Mouse (Mus musculus) R1 (cell line): ENCODE measurements around the gene Tex29.

Source experiments
- DNase-seq: peaks from one replicate; pipeline ENCODE4 v3.0.0-alpha.2; 2018; ENCODE audit warnings: low read depth, low spot score

Tex29 gene

DNA sequence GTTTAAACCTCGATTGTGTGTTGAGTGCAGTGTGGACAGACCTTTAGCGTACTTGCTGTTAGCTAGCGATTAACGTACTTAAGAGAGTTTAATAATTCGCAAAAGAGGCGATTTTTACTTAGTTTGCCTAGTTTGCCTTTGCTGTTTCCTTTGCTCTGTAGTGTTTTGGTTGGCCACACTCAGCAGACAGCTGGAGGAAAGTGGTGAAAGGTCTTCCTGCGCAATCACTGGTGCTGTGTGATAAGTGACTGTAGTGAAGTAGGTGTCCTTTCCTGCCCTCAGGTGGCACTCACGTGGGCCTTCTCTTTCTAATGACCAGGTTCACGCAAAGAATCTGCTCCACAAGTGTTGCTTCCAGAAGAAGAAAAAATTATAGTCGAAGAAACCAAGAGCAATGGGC lies 9.1 kb upstream of the Tex29 start:
- DNase-seq, result no peak

DNA sequence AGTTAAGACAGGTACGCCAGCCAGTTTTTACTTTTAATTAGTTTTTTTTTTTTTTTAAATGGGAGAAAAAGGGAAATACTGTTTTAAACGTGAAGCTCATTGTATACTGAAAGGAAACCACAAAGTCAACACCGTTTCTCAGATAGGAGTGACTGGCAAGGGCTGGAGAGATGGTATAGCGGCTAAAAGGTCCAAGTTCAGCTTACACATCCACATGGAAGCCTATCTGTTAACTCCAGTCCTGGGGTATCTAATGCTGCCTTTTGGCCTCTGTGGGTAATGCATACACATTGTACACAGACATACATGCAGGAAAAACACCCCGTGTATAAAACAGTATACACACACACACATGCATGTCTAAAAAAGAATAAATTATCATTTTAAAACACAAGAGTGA lies 8.3 kb upstream of the Tex29 start:
- no peak for DNase-seq

DNA sequence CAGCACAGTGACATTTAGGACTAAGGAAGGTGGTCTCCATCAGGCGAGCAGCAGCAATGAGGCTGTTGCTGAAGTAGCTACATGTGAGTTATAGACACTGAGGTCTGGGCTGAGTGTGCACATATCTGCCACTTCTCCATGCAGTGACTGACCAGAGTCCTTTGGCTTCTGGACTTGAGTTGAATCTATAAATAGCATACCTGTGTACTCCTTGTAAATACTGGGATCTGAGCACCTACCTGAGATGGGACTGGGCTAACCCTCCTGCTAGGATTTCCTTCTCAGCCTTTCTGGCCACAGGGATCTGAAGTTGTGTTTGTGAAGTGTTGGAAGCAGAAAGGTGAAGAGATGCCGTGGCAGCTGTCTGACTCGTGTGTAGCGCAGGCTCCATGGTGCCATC lies 7.1 kb upstream of the Tex29 start:
- no peak for DNase-seq

- DNase-seq, result no peak
Observed at GRCm38 (mm10) chr8:11834200-11834599, 6.1 kb upstream of the Tex29 start.

GRCm38 (mm10) chr8:11834691-11835090 lies 5.6 kb upstream of the Tex29 start:
- no peak for DNase-seq

DNA sequence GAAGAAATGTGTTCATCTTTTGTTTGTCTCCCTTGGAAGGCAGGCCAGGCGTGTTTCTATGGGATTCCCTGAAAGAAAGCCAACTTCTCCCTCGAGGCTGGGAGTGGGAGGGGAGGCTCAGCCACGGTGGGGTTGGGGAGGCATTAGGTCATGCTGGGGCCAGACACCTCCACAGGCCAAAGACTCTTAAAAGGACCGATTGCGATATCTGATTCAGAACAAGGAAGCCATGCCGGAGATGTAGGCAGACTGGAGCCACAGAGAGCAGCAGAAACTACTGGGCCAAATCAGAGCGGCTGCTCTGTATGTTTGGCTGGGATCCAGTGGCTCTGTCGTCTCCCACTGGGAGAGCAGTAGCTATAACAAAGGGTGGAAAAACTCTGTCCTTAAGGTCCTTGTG lies 1.3 kb downstream of the Tex29 start:
- DNase-seq, result no peak

GRCm38 (mm10) chr8:11842757-11843156 lies 2.5 kb downstream of the Tex29 start:
- no peak for DNase-seq

GRCm38 (mm10) chr8:11843677-11844315 lies 3.5 kb downstream of the Tex29 start:
- no peak for DNase-seq

GRCm38 (mm10) chr8:11844316-11844685 lies 4.0 kb downstream of the Tex29 start:
- no peak for DNase-seq

DNA sequence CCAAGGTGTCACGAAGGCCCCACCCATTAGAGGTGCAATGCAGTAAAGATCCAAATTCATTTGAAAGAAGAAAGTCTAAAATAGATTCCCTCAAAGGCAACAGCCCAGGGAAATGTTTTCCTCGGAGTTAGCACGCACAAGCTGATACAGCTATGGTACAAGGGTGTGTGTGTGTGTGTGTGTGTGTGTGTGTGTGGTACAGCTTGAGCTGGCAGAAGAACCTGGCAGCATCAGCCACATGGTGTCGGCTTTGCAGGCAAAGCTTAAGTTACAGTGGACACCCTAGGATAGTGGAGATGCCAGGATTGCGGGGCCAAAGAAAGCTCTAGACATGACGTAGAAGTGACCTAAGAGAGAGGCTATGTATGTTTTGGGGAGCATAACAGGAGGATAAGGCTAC lies 6.5 kb downstream of the Tex29 start:
- DNase-seq, result no peak

- DNase-seq, result peak; percentile 30
Observed at GRCm38 (mm10) chr8:11867832-11868231, 27.6 kb downstream of the Tex29 start.

- peak; percentile 62 for DNase-seq
Observed at GRCm38 (mm10) chr8:11874227-11874626, 34.0 kb downstream of the Tex29 start.

DNA sequence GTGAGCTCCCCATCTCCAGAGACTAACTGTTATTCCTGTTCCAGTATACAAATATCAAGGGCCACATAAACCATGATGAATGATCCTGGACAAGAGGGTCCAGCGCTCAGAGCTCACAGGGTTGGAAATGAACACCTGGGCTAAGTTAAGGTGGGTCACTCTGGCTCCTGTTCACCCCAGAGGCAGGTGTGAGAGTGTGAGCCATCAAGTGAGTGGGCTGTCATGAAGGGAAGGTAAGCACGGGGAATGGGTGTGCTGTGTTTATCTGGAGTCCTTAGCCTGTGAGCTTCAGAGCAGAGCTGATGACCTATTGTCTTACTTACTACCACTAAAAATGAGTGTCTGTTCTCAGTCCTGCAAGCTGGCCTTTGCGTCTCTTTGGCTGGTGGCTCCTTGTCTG lies 44.4 kb downstream of the Tex29 start:
- DNase-seq, result no peak

- peak; percentile 41 for DNase-seq
Observed at GRCm38 (mm10) chr8:11885881-11886699, 45.8 kb downstream of the Tex29 start.

DNA sequence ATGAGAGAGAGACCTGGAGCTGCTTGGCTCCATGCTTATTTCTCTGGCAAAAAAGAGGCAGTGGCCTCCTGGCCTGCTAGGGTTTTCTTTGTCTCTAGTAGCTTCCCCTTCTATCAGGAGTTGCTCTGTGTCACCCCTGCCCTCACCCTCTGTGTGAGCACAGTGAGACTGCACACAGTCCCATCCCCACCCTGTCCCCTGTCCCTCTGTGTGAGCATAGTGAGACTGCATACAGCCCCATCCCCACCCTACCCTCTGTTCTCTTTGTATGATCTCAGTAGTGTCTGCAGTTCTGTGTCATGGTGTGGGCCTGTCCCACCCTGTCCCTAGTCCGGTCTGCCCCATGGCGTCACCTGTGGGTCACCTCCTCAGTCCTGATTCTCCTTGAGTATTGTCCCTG lies 46.5 kb downstream of the Tex29 start:
- DNase-seq, result no peak

GRCm38 (mm10) chr8:11889156-11890018 lies 49.1 kb downstream of the Tex29 start:
- DNase-seq, result no peak

DNA sequence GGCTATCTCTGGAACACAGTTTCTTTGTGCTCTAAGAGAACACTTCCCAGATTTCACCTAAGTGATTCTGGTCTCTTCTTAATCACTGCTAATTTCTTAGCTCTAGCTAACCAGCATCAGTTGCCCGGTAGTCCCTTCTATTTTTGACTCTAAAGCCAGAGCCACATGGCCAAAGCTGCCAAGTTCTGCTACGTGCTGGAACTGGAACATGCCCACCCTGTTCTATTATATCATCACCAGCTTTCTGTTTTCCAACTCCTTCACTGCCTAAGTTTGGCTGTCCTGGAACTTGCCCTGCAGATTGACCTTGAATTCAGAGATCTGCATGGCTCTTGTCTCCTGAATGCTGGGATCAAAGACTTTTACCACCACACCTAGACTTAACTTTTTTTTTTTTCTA lies 52.5 kb downstream of the Tex29 start:
- DNase-seq, result no peak

DNA sequence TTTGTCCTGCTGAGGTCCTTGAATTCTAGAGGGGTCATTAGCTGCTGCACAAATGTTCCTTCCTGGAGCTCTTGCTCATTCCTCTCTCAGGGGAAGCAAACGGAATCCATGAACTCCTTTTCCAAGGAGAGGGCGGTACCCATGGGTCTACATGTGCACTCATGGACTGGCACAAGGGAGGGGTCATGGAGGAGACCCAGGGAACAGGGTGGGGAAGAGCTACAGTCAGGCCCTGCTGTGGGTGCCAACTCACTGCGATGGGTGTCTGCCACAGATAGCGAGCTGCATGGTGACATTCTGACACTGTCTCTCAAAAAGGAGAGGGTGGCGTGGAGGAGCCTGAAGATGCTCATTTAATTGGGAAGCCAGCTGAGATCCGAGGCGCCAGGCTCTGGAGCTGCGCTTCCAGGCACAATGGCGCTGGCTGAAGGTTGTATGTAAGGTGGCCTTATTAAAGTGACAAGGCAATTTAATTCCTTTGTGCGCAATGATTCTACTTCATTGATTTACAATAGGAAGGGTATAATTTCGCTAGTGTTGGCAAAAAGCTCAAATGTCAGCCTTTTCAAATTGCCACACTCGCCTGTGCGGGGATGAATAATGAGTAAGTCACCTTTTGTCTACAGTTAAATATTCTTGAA lies 55.9 kb downstream of the Tex29 start:
- DNase-seq, result no peak

DNA sequence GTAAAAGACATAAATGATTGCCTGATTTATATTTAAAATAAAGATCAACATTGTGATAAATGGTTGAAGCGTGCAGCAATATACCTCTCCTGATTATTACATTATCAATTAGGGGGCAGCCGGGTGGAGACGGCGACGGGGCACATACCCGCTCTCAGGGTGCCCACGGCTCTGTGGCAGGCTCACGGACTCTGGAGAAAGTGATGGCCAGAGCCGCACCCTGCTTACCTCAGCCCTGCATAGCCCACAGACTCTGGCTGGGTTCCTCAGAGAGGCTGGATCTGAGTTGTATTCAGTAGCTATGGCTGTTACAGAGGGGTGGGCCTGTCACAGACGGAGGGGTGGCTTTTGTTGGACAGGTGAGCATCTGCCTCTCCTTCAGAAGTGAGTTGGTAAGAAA lies 56.4 kb downstream of the Tex29 start:
- DNase-seq, result no peak

DNA sequence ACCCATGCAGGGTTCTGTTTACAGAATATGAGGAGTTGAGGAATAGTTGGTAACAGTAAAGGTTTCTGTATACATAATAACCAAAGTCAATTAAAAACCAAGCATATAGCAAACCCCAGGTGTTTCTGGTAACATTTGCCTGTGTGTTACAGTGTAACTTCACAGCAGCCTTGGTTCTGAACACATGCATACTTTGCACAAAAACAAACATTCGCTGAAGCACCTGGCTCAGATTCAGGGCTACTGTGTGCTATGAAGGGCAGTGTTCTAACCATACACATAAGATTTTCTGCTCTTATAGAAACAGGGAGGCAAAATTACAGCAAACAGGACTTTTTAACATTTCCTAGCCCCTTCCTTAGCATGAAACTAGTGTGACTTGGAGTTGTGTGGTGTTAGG lies 58.5 kb downstream of the Tex29 start:
- DNase-seq, result no peak
